11 mouse cellular contexts compared by ENCODE assay signal in genomic region chr9:31301526-31302311, GRCm38 (mm10). TPM values are rescaled to one million over a fixed set of nuclear protein-coding genes. Genes with fewer than 3 reads are reported as not detected.
DNase-seq lines count a peak whose midpoint lies in the region; ATAC-seq and TF ChIP-seq lines count a peak whose summit lies in the region.
"Had no signal": no experiment of that assay in that cellular context is flagged by ENCODE, and none has a peak within 500 bp of the region (broad histone marks: within the 10 kb centered on the region; RNA-seq: fewer than 3 reads in every experiment).

No protein-coding gene starts in this region.

- H3K27me3 ChIP-seq in heart, embryonic 15.5 days, result no peaks in the 10 kb centered on the region
- H3K27me3 ChIP-seq in E14TG2a.4 (ENCODE audit: insufficient read depth, low read length), result no peaks in the 10 kb centered on the region
- H3K27me3 ChIP-seq in liver, adult 2 months (ENCODE audit: control insufficient read depth, insufficient read depth, low read length), result no peaks in the 10 kb centered on the region
- no peaks in the 10 kb centered on the region for H3K27me3 ChIP-seq in stomach, embryonic 16.5 days (ENCODE audit: control insufficient read depth, insufficient read depth, low read length)

- H3K4me3 ChIP-seq in heart, embryonic 15.5 days, result no peak overlapping the region
- 0 out of 2 replicates have a peak overlapping the region, but pooled peaks have one; percentile 4 for H3K4me3 ChIP-seq in E14TG2a.4 (replicated peaks; ENCODE audit: low read length)
- H3K4me3 ChIP-seq in liver, adult 2 months (ENCODE audit: insufficient read depth, low read depth, low read length), result peak overlapping the region; percentile 12; the same call in 1 of the 2 replicates
- no peak overlapping the region for H3K4me3 ChIP-seq in stomach, embryonic 16.5 days (replicated peaks; ENCODE audit: low read length)

- no peak overlapping the region for H3K4me2 ChIP-seq in heart, embryonic 15.5 days
- H3K4me2 ChIP-seq in stomach, embryonic 16.5 days (ENCODE audit: low read depth, low read length), result no peak overlapping the region

- H3K79me2 ChIP-seq in liver, adult 2 months (ENCODE audit: control insufficient read depth, insufficient read depth, low read length), result peaks cover 11% of the 10 kb centered on the region; the same call in 1 of the 2 replicates

- no peak overlapping the region for H3K27ac ChIP-seq in heart, embryonic 15.5 days
- H3K27ac ChIP-seq in liver, adult 2 months (replicated peaks; ENCODE audit: insufficient read depth, low read depth, low read length), result peak overlapping the region; percentile 98
- peak overlapping the region; percentile 75 for H3K27ac ChIP-seq in stomach, embryonic 16.5 days (ENCODE audit: low read length)

- WGBS in heart, embryonic 15.5 days, result 71% methylated on average over 5 of the region's 5 CpGs
- 41% methylated on average over 5 of the region's 5 CpGs for WGBS in liver, adult 2 months
- WGBS in stomach, embryonic 16.5 days, result 62% methylated on average over 5 of the region's 5 CpGs

- no peak for TF ChIP-seq POLR2A in liver, adult 2 months (IDR thresholded peaks at IDR 0.05; ENCODE audit: extremely low read depth, insufficient read depth, low read length)

- H3K9me3 ChIP-seq in heart, embryonic 15.5 days (replicated peaks), result no peaks in the 10 kb centered on the region
- H3K9me3 ChIP-seq in E14TG2a.4 (ENCODE audit: low read length), result no peaks in the 10 kb centered on the region
- H3K9me3 ChIP-seq in stomach, embryonic 16.5 days (replicated peaks; ENCODE audit: control insufficient read depth, low read length), result no peaks in the 10 kb centered on the region

- no peak for ATAC-seq in heart, embryonic 15.5 days (replicated peaks; ENCODE audit: insufficient number of reproducible peaks, insufficient read depth, low FRiP score, low read depth)
- peak; percentile 58; the same call in 1 of the 2 replicates for ATAC-seq in stomach, embryonic 16.5 days (ENCODE audit: insufficient read depth, low FRiP score)

- H3K9ac ChIP-seq in heart, embryonic 15.5 days, result 0 out of 2 replicates have a peak overlapping the region, but pooled peaks have one; percentile 3
- peak overlapping the region; percentile 64 for H3K9ac ChIP-seq in liver, adult 2 months (ENCODE audit: low read depth, low read length)
- no peak overlapping the region for H3K9ac ChIP-seq in stomach, embryonic 16.5 days (ENCODE audit: low read length)

- no peak for DNase-seq in heart, postnatal 4 days
- peak; percentile 94 for DNase-seq in liver, adult 2 months (ENCODE audit: extremely low read depth, low read depth, low spot score)
- DNase-seq in layer of hippocampus, postnatal 14 days (ENCODE audit: low spot score in 2 of 2), result no peak
- no peak for DNase-seq in right cerebral cortex, postnatal 14 days
- no peak for DNase-seq in adrenal gland, postnatal 25 days
- DNase-seq: adrenal gland, adult 2 months; cerebellum, adult 2 months; gastrocnemius, postnatal 25 days had no signal

- peaks cover 13% of the 10 kb centered on the region for H3K4me1 ChIP-seq in heart, embryonic 15.5 days (replicated peaks)
- H3K4me1 ChIP-seq in E14TG2a.4 (replicated peaks; ENCODE audit: low read depth, low read length), result peaks cover 29% of the 10 kb centered on the region
- H3K4me1 ChIP-seq in liver, adult 2 months (ENCODE audit: control insufficient read depth, insufficient read depth, low read length), result peaks cover 26% of the 10 kb centered on the region
- H3K4me1 ChIP-seq in stomach, embryonic 16.5 days (ENCODE audit: control insufficient read depth, insufficient read depth, low read length), result peaks cover 9% of the 10 kb centered on the region; the same call in 1 of the 2 replicates

- TF ChIP-seq CTCF in E14TG2a.4 (conservative IDR thresholded peaks at IDR 0.05; ENCODE audit: low read length), result no peak
- peak; percentile 4; the same call in 1 of the 2 replicates for TF ChIP-seq CTCF in liver, adult 2 months (IDR thresholded peaks at IDR 0.05; ENCODE audit: low read depth, low read length)

- no peaks in the 10 kb centered on the region for H3K36me3 ChIP-seq in heart, embryonic 15.5 days
- H3K36me3 ChIP-seq in E14TG2a.4 (ENCODE audit: insufficient read depth, low read length), result no peaks in the 10 kb centered on the region
- no peaks in the 10 kb centered on the region for H3K36me3 ChIP-seq in liver, adult 2 months (ENCODE audit: control insufficient read depth, insufficient read depth, low read length)
- no peaks in the 10 kb centered on the region for H3K36me3 ChIP-seq in stomach, embryonic 16.5 days (ENCODE audit: control insufficient read depth, insufficient read depth, low read length)

RNA-seq across cellular contexts. Expression of gene Prdm10, which starts 21.4 kb away (rescaled TPM):
- polyA plus RNA-seq in heart, embryonic 15.5 days (2015; fragmentation: Nextera tagmentation; extraction: Ambion mirVana), result 3.2 and 4.2 TPM in 2 replicates
- total RNA-seq in heart, postnatal 4 days (2021), result 1 to 10 TPM; 6.8 to 7.5 TPM
- total RNA-seq in liver, adult 2 months (2014; rRNA removed), result 2.7 and 3.6 TPM in 2 replicates
- 4.5 and 4.8 TPM in 2 replicates for polyA plus RNA-seq in liver, adult 2 months (2012; rRNA removed)
- 4.8 and 5.2 TPM in 2 replicates for polyA plus RNA-seq in stomach, embryonic 16.5 days (2015; fragmentation: Nextera tagmentation; extraction: Ambion mirVana)
- total RNA-seq in layer of hippocampus, postnatal 14 days (2021), result 10 to 100 TPM; 16.8 to 17.2 TPM
- total RNA-seq in adrenal gland, postnatal 25 days (2021), result 9.7 and 12.1 TPM in 2 replicates

Comparison
In these comparisons a context has a peak if more than half of its experiments do, and no peak if none do; other contexts are left out.
1. H3K4me3 ChIP-seq: peak in E14TG2a.4 (single experiment) and liver, adult 2 months (single experiment); none in heart, embryonic 15.5 days (single experiment) and stomach, embryonic 16.5 days (single experiment).